Mouse (Mus musculus) hindbrain, embryonic 16.5 days (tissue): ENCODE results near the gene Pdzd2. TPM values are rescaled to one million over a fixed set of nuclear protein-coding genes. Genes with fewer than 3 reads are reported as not detected.
A peak's percentile ranks its signal among the peaks of the same experiment; 100 is the strongest.

Experiments
- ATAC-seq: fragments of 200-750 bp; cut with Nextera tagmentation; 2 replicates; pipeline ENCODE4 v1.8.0; 2017; ENCODE audit warnings: moderate TSS enrichment, moderate library complexity
- H3K27ac ChIP-seq: fragments of 300-500 bp; sonication (generic); 2 replicates; pipeline ENCODE4 v1.5.1; 2014; ENCODE audit warnings: low read depth, mild to moderate bottlenecking, control low read depth, low read length, moderate library complexity
- H3K27me3 ChIP-seq: fragments of 300-500 bp; sonication (generic); replicated peaks from 2 replicates; pipeline ENCODE4 v1.6.1; 2014; ENCODE audit warnings: low read length; ENCODE audit not compliant: control insufficient read depth, insufficient read depth
- H3K36me3 ChIP-seq: fragments of 300-500 bp; sonication (generic); 2 replicates; pipeline ENCODE4 v1.6.1; 2014; ENCODE audit warnings: mild to moderate bottlenecking, low read length, moderate library complexity, mixed read lengths; ENCODE audit not compliant: control insufficient read depth, insufficient read depth
- H3K4me1 ChIP-seq: fragments of 300-500 bp; sonication (generic); 2 replicates; pipeline ENCODE4 v1.6.1; 2014; ENCODE audit warnings: low read depth, low read length; ENCODE audit not compliant: control insufficient read depth, insufficient read depth
- H3K4me2 ChIP-seq: fragments of 300-500 bp; sonication (generic); 2 replicates; pipeline ENCODE4 v1.6.1; 2014; ENCODE audit warnings: mild to moderate bottlenecking, low read length, control low read depth, moderate library complexity
- H3K4me3 ChIP-seq: fragments of 300-500 bp; sonication (generic); 2 replicates; pipeline ENCODE4 v1.5.1; 2014; ENCODE audit warnings: mild to moderate bottlenecking, low read length, control low read depth, moderate library complexity
- H3K9ac ChIP-seq: fragments of 300-500 bp; sonication (generic); 2 replicates; pipeline ENCODE4 v1.6.1; 2014; ENCODE audit warnings: low read depth, mild to moderate bottlenecking, control low read depth, low read length, moderate library complexity
- H3K9me3 ChIP-seq: fragments of 300-500 bp; sonication (generic); 2 replicates; pipeline ENCODE4 v1.6.1; 2014; ENCODE audit warnings: mild to moderate bottlenecking, low read length, moderate library complexity; ENCODE audit not compliant: control insufficient read depth
- WGBS: fragments of 180-500 bp; shearing (Covaris S2); extraction: QIAGEN DNeasy Blood & Tissue Kit; methylation state at CpG from one replicate; pipeline ENCODE4 v1.1.7; 2014; 5-methylcytosine and 5-hydroxymethylcytosine counted together
- polyA plus RNA-seq: library from polyadenylated mRNA; unstranded; fragments of >200 nt; fragmentation: Nextera tagmentation; extraction: Ambion mirVana; gene quantifications from 2 replicates; pipeline ENCODE4 v1.2.1, GENCODE M21; 2015

Pdzd2 gene
- polyA plus RNA-seq, 1 experiment from 2014 or later = 19.5 TPM

- Histone ChIP-seq H3K9me3 (no peaks in the 10 kb centered on the region), H3K36me3 (no peaks in the 10 kb centered on the region), H3K9ac (no peak overlapping the region), H3K27ac (no peak overlapping the region), H3K27me3 (no peaks in the 10 kb centered on the region), H3K4me3 (no peak overlapping the region), H3K4me1 (no peaks in the 10 kb centered on the region), H3K4me2 (no peak overlapping the region)
- ATAC-seq = no peak
- WGBS = 92% methylated on average over 7 of the region's 7 CpGs
Measured at GRCm38 (mm10) chr15:12689716-12690381, 49.9 kb downstream of the Pdzd2 start.

GRCm38 (mm10) chr15:12682549-12682948 is 57.2 kb downstream of the Pdzd2 start:
- ATAC-seq = peak; percentile 32; the same call in 1 of the 2 replicates
- no peak overlapping the region for H3K4me2 ChIP-seq
- WGBS = 42% methylated on average over 9 of the region's 9 CpGs
- no peak overlapping the region for H3K9ac ChIP-seq
- H3K27ac ChIP-seq = no peak overlapping the region
- H3K27me3 ChIP-seq = no peaks in the 10 kb centered on the region
- H3K4me1 ChIP-seq = no peaks in the 10 kb centered on the region
- H3K9me3 ChIP-seq = no peaks in the 10 kb centered on the region
- H3K4me3 ChIP-seq = no peak overlapping the region
- no peaks in the 10 kb centered on the region for H3K36me3 ChIP-seq

GRCm38 (mm10) chr15:12681891-12682290 is 57.8 kb downstream of the Pdzd2 start:
- H3K4me3 ChIP-seq = no peak overlapping the region
- no peaks in the 10 kb centered on the region for H3K36me3 ChIP-seq
- no peak for ATAC-seq
- H3K4me2 ChIP-seq = no peak overlapping the region
- no peak overlapping the region for H3K9ac ChIP-seq
- H3K27ac ChIP-seq = no peak overlapping the region
- H3K4me1 ChIP-seq = no peaks in the 10 kb centered on the region
- no peaks in the 10 kb centered on the region for H3K27me3 ChIP-seq
- WGBS = 89% methylated on average over 2 of the region's 2 CpGs
- no peaks in the 10 kb centered on the region for H3K9me3 ChIP-seq

- Histone ChIP-seq H3K4me3 (no peak overlapping the region), H3K4me1 (no peaks in the 10 kb centered on the region), H3K27me3 (no peaks in the 10 kb centered on the region), H3K36me3 (no peaks in the 10 kb centered on the region), H3K27ac (no peak overlapping the region), H3K9me3 (no peaks in the 10 kb centered on the region), H3K4me2 (no peak overlapping the region), H3K9ac (no peak overlapping the region)
- 60% methylated on average over 7 of the region's 7 CpGs for WGBS
- ATAC-seq = no peak
Measured at GRCm38 (mm10) chr15:12680750-12681149, 59.0 kb downstream of the Pdzd2 start.

- Histone ChIP-seq H3K4me1 (no peaks in the 10 kb centered on the region), H3K9ac (no peak overlapping the region), H3K36me3 (no peaks in the 10 kb centered on the region), H3K27ac (no peak overlapping the region), H3K4me2 (no peak overlapping the region), H3K9me3 (no peaks in the 10 kb centered on the region), H3K4me3 (no peak overlapping the region), H3K27me3 (no peaks in the 10 kb centered on the region)
- 88% methylated on average over 6 of the region's 6 CpGs for WGBS
- ATAC-seq = no peak
Measured at GRCm38 (mm10) chr15:12679996-12680395, 59.7 kb downstream of the Pdzd2 start.

- no peak overlapping the region for H3K4me3 ChIP-seq
- ATAC-seq = no peak
- no peaks in the 10 kb centered on the region for H3K9me3 ChIP-seq
- no peak overlapping the region for H3K27ac ChIP-seq
- no peaks in the 10 kb centered on the region for H3K36me3 ChIP-seq
- H3K4me2 ChIP-seq = no peak overlapping the region
- no peaks in the 10 kb centered on the region for H3K4me1 ChIP-seq
- no peaks in the 10 kb centered on the region for H3K27me3 ChIP-seq
- 82% methylated on average over 2 of the region's 2 CpGs for WGBS
- H3K9ac ChIP-seq = no peak overlapping the region
Measured at GRCm38 (mm10) chr15:12678540-12679112, 61.1 kb downstream of the Pdzd2 start.

- Histone ChIP-seq H3K36me3 (no peaks in the 10 kb centered on the region), H3K4me3 (no peak overlapping the region), H3K9me3 (no peaks in the 10 kb centered on the region), H3K4me2 (no peak overlapping the region), H3K9ac (no peak overlapping the region), H3K27ac (no peak overlapping the region), H3K27me3 (no peaks in the 10 kb centered on the region), H3K4me1 (no peaks in the 10 kb centered on the region)
- no peak for ATAC-seq
- 76% methylated on average over 3 of the region's 3 CpGs for WGBS
Measured at GRCm38 (mm10) chr15:12675366-12675765, 64.4 kb downstream of the Pdzd2 start.

- Histone ChIP-seq H3K9ac (no peak overlapping the region), H3K4me1 (no peaks in the 10 kb centered on the region), H3K4me2 (no peak overlapping the region), H3K4me3 (no peak overlapping the region), H3K36me3 (no peaks in the 10 kb centered on the region), H3K27me3 (no peaks in the 10 kb centered on the region), H3K27ac (no peak overlapping the region), H3K9me3 (no peaks in the 10 kb centered on the region)
- ATAC-seq = no peak
- WGBS = 89% methylated on average over 5 of the region's 5 CpGs
Measured at GRCm38 (mm10) chr15:12674026-12674425, 65.7 kb downstream of the Pdzd2 start.

- Histone ChIP-seq H3K4me3 (no peak overlapping the region), H3K27me3 (no peaks in the 10 kb centered on the region), H3K36me3 (no peaks in the 10 kb centered on the region), H3K9ac (no peak overlapping the region), H3K4me1 (no peaks in the 10 kb centered on the region), H3K27ac (no peak overlapping the region), H3K4me2 (no peak overlapping the region), H3K9me3 (no peaks in the 10 kb centered on the region)
- WGBS = 50% methylated on average over 21 of the region's 21 CpGs
- ATAC-seq = no peak
Measured at GRCm38 (mm10) chr15:12667760-12668520, 71.8 kb downstream of the Pdzd2 start.
